Mouse (Mus musculus) G1E-ER4 (cell line): ENCODE data around the gene Nepn. TPM values are rescaled to one million over a fixed set of nuclear protein-coding genes. Genes with fewer than 3 reads are reported as not detected.

Source experiments
- GATA1 ChIP-seq: IDR thresholded peaks from one replicate; pipeline ENCODE4 v1.8.0; 2012; ENCODE audit warnings: low read length, inconsistent platforms
- polyA plus RNA-seq: library from polyadenylated mRNA; stranded (reverse); fragments of >175 nt; gene quantifications from 2 replicates; pipeline ENCODE4 v1.2.3, GENCODE M21; 2012

Gene Nepn
- not detected in 2 replicates for polyA plus RNA-seq

- TF ChIP-seq GATA1, result no peak
Measured at GRCm38 (mm10) chr10:52388922-52389430, at the start of gene Nepn. Gene Nepn, plus strand, starts transcription at chr10:52388972.

GRCm38 (mm10) chr10:52353184-52353583 lies 35.6 kb upstream of the Nepn start:
- TF ChIP-seq GATA1, result no peak

GRCm38 (mm10) chr10:52358467-52358866 lies 30.3 kb upstream of the Nepn start, which contains the start of gene Gm26741:
Gene Gm26741, plus strand, starts transcription at chr10:52358767.
- no peak for TF ChIP-seq GATA1

- TF ChIP-seq GATA1, result no peak
Measured at GRCm38 (mm10) chr10:52360241-52360735, 28.5 kb upstream of the Nepn start.

GRCm38 (mm10) chr10:52360862-52361609 lies 27.7 kb upstream of the Nepn start:
- no peak for TF ChIP-seq GATA1

GRCm38 (mm10) chr10:52368376-52368775 lies 20.4 kb upstream of the Nepn start:
- no peak for TF ChIP-seq GATA1

- TF ChIP-seq GATA1, result no peak
Measured at GRCm38 (mm10) chr10:52373834-52374233, 14.9 kb upstream of the Nepn start.

- TF ChIP-seq GATA1, result no peak
Measured at GRCm38 (mm10) chr10:52374651-52375050, 14.1 kb upstream of the Nepn start.

GRCm38 (mm10) chr10:52376422-52376821 lies 12.3 kb upstream of the Nepn start:
- no peak for TF ChIP-seq GATA1

GRCm38 (mm10) chr10:52377813-52378212 lies 11.0 kb upstream of the Nepn start:
- no peak for TF ChIP-seq GATA1

GRCm38 (mm10) chr10:52381321-52381801 lies 7.4 kb upstream of the Nepn start:
- TF ChIP-seq GATA1, result no peak

GRCm38 (mm10) chr10:52381845-52382591 lies 6.8 kb upstream of the Nepn start, which contains the start of gene Gopc:
Gene Gopc, minus strand, starts transcription at chr10:52382124.
- TF ChIP-seq GATA1, result no peak

GRCm38 (mm10) chr10:52383022-52383421 lies 5.8 kb upstream of the Nepn start:
- no peak for TF ChIP-seq GATA1

GRCm38 (mm10) chr10:52383522-52383921 lies 5.2 kb upstream of the Nepn start:
- TF ChIP-seq GATA1, result no peak

- TF ChIP-seq GATA1, result no peak
Measured at GRCm38 (mm10) chr10:52384823-52385610, 3.8 kb upstream of the Nepn start.

- no peak for TF ChIP-seq GATA1
Measured at GRCm38 (mm10) chr10:52387192-52387591, 1.6 kb upstream of the Nepn start.
